Mouse (Mus musculus): ENCODE measurements around the gene Adamts20. TPM values are rescaled to one million over a fixed set of nuclear protein-coding genes. Genes with fewer than 3 reads are reported as not detected.

The Adamts20 gene
- polyA plus RNA-seq, 1 experiment = not detected

GRCm38 (mm10) chr15:94239127-94239526 lies 226.1 kb downstream of the Adamts20 start:
- no peaks in the 10 kb centered on the region for H3K79me2 ChIP-seq (ENCODE audit: control insufficient read depth, insufficient read depth)
- no peak overlapping the region for H3ac ChIP-seq (ENCODE audit: control insufficient read depth, insufficient read length)
- no peaks in the 10 kb centered on the region for H3K36me3 ChIP-seq (ENCODE audit: control insufficient read depth, insufficient read depth)
- H3K27me3 ChIP-seq (ENCODE audit: control insufficient read depth, insufficient read depth, insufficient read length) = no peaks in the 10 kb centered on the region
- TF ChIP-seq POLR2AphosphoS2 (IDR thresholded peaks at IDR 0.05; ENCODE audit: insufficient read length, low read depth) (no peak), MAX (IDR thresholded peaks at IDR 0.05; ENCODE audit: low read depth) (no peak), POLR2A (IDR thresholded peaks at IDR 0.05; ENCODE audit: insufficient read length, low read depth) (no peak), USF1 (IDR thresholded peaks at IDR 0.05; ENCODE audit: low read depth) (no peak), REST (IDR thresholded peaks at IDR 0.05; ENCODE audit: insufficient read depth, insufficient read length) (no peak), SRF (IDR thresholded peaks at IDR 0.05; ENCODE audit: control insufficient read depth, insufficient read length, low read depth) (no peak), MYOD1 (IDR thresholded peaks at IDR 0.05; ENCODE audit: control insufficient read depth in 1 of 3, insufficient read length in 2 of 3, low read depth in 2 of 3) (no peak), TCF3 (IDR thresholded peaks at IDR 0.05; ENCODE audit: insufficient read length, low read depth) (no peak), E2F4 (IDR thresholded peaks at IDR 0.05; ENCODE audit: insufficient read depth) (no peak), CEBPB (IDR thresholded peaks at IDR 0.05; ENCODE audit: insufficient read depth, poor library complexity, severe bottlenecking) (no peak), TCF12 (IDR thresholded peaks at IDR 0.05; ENCODE audit: insufficient read depth, poor library complexity, severe bottlenecking) (no peak), MYOG (IDR thresholded peaks at IDR 0.05; ENCODE audit: control insufficient read depth in 1 of 3, insufficient read depth in 1 of 3, insufficient read length in 2 of 3, low read depth in 2 of 3) (no peak)
- no peak overlapping the region for H3K4me3 ChIP-seq
- H3K4me2 ChIP-seq (ENCODE audit: low read depth) = no peak overlapping the region

- TF ChIP-seq MAX (IDR thresholded peaks at IDR 0.05; ENCODE audit: low read depth) = no peak
Observed at GRCm38 (mm10) chr15:94238058-94238876, 227.0 kb downstream of the Adamts20 start.

GRCm38 (mm10) chr15:94236726-94237125 lies 228.5 kb downstream of the Adamts20 start:
- no peak overlapping the region for H3K4me3 ChIP-seq
- H3K36me3 ChIP-seq (ENCODE audit: control insufficient read depth, insufficient read depth) = no peaks in the 10 kb centered on the region
- no peak overlapping the region for H3K4me2 ChIP-seq (ENCODE audit: low read depth)
- TF ChIP-seq TCF3 (IDR thresholded peaks at IDR 0.05; ENCODE audit: insufficient read length, low read depth) = no peak
- no peak for TF ChIP-seq MYOG (IDR thresholded peaks at IDR 0.05; ENCODE audit: control insufficient read depth in 1 of 3, insufficient read depth in 1 of 3, insufficient read length in 2 of 3, low read depth in 2 of 3)
- TF ChIP-seq SRF (IDR thresholded peaks at IDR 0.05; ENCODE audit: control insufficient read depth, insufficient read length, low read depth) = no peak
- no peak for TF ChIP-seq POLR2A (IDR thresholded peaks at IDR 0.05; ENCODE audit: insufficient read length, low read depth)
- no peak for TF ChIP-seq POLR2AphosphoS2 (IDR thresholded peaks at IDR 0.05; ENCODE audit: insufficient read length, low read depth)
- no peak for TF ChIP-seq CEBPB (IDR thresholded peaks at IDR 0.05; ENCODE audit: insufficient read depth, poor library complexity, severe bottlenecking)
- no peak for TF ChIP-seq MAX (IDR thresholded peaks at IDR 0.05; ENCODE audit: low read depth)
- no peaks in the 10 kb centered on the region for H3K27me3 ChIP-seq (ENCODE audit: control insufficient read depth, insufficient read depth, insufficient read length)
- no peaks in the 10 kb centered on the region for H3K79me2 ChIP-seq (ENCODE audit: control insufficient read depth, insufficient read depth)
- H3ac ChIP-seq (ENCODE audit: control insufficient read depth, insufficient read length) = no peak overlapping the region

More at GRCm38 (mm10) chr15:94238058-94238876, 227.0 kb downstream of the Adamts20 start:
- Histone ChIP-seq H3K4me3 (no peak overlapping the region), H3K4me2 (ENCODE audit: low read depth) (no peak overlapping the region), H3K36me3 (ENCODE audit: control insufficient read depth, insufficient read depth) (no peaks in the 10 kb centered on the region), H3K79me2 (ENCODE audit: control insufficient read depth, insufficient read depth) (no peaks in the 10 kb centered on the region), H3K27me3 (ENCODE audit: control insufficient read depth, insufficient read depth, insufficient read length) (no peaks in the 10 kb centered on the region), H3ac (ENCODE audit: control insufficient read depth, insufficient read length) (no peak overlapping the region)

- Histone ChIP-seq H3K36me3 (ENCODE audit: control insufficient read depth, insufficient read depth) (no peaks in the 10 kb centered on the region), H3K4me3 (no peak overlapping the region), H3K27me3 (ENCODE audit: control insufficient read depth, insufficient read depth, insufficient read length) (no peaks in the 10 kb centered on the region), H3K4me2 (ENCODE audit: low read depth) (no peak overlapping the region), H3K79me2 (ENCODE audit: control insufficient read depth, insufficient read depth) (no peaks in the 10 kb centered on the region), H3ac (ENCODE audit: control insufficient read depth, insufficient read length) (no peak overlapping the region)
- TF ChIP-seq TCF3 (IDR thresholded peaks at IDR 0.05; ENCODE audit: insufficient read length, low read depth) (no peak), USF1 (IDR thresholded peaks at IDR 0.05; ENCODE audit: low read depth) (no peak), MYOG (IDR thresholded peaks at IDR 0.05; ENCODE audit: control insufficient read depth in 1 of 3, insufficient read depth in 1 of 3, insufficient read length in 2 of 3, low read depth in 2 of 3) (no peak), E2F4 (IDR thresholded peaks at IDR 0.05; ENCODE audit: insufficient read depth) (no peak), POLR2AphosphoS2 (IDR thresholded peaks at IDR 0.05; ENCODE audit: insufficient read length, low read depth) (no peak)
Observed at GRCm38 (mm10) chr15:94236121-94236520, 229.1 kb downstream of the Adamts20 start.

- Histone ChIP-seq H3K79me2 (ENCODE audit: control insufficient read depth, insufficient read depth) (no peaks in the 10 kb centered on the region), H3K36me3 (ENCODE audit: control insufficient read depth, insufficient read depth) (no peaks in the 10 kb centered on the region), H3K27me3 (ENCODE audit: control insufficient read depth, insufficient read depth, insufficient read length) (no peaks in the 10 kb centered on the region), H3K4me3 (no peak overlapping the region), H3K4me2 (ENCODE audit: low read depth) (no peak overlapping the region), H3ac (ENCODE audit: control insufficient read depth, insufficient read length) (no peak overlapping the region)
- no peak for TF ChIP-seq CEBPB (IDR thresholded peaks at IDR 0.05; ENCODE audit: insufficient read depth, poor library complexity, severe bottlenecking)
- TF ChIP-seq SRF (IDR thresholded peaks at IDR 0.05; ENCODE audit: control insufficient read depth, insufficient read length, low read depth) = no peak
- TF ChIP-seq USF1 (IDR thresholded peaks at IDR 0.05; ENCODE audit: low read depth) = no peak
Observed at GRCm38 (mm10) chr15:94235190-94235589, 230.0 kb downstream of the Adamts20 start.
